Comparison of ENCODE assay signal across 8 mouse cellular contexts in the genomic region with DNA sequence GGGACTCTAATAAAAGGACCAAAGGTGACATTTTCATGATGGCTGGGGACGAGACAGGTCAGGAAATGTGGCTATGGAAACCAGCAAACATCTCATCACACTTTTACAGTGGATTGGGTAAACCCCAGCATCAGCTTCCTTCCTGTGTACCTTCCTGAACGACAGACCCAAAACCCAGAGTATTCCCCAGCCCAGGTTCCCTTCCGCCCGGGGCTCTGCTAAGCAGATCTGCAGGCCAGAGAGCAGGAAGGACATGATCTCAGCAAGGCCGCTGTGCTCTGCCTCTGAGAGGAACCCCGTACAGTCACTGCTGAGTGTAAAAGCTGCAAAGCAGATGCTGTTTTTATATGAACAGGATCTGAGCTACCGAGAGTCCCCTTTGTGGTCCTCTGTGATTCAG. TPM values are rescaled to one million over a fixed set of nuclear protein-coding genes. Genes with fewer than 3 reads are reported as not detected.
A peak's percentile ranks its signal among the peaks of the same experiment; 100 is the strongest.
DNase-seq lines count a peak whose midpoint lies in the region; ATAC-seq lines count a peak whose summit lies in the region.

No protein-coding gene starts in this region.

- H3K9ac ChIP-seq in liver, embryonic 16.5 days (ENCODE audit: low read depth, low read length): no peak overlapping the region
- H3K9ac ChIP-seq in stomach, embryonic 14.5 days (replicated peaks; ENCODE audit: low read depth, low read length): no peak overlapping the region

- peak; percentile 59 for ATAC-seq in liver, embryonic 16.5 days (ENCODE audit: low read depth)
- peak; percentile 29; the same call in 1 of the 2 replicates for ATAC-seq in stomach, embryonic 14.5 days (ENCODE audit: insufficient number of reproducible peaks, insufficient read depth, low FRiP score, low read depth)

- H3K27ac ChIP-seq in embryonic facial prominence, embryonic 10.5 days (replicated peaks): no peak overlapping the region
- no peak overlapping the region for H3K27ac ChIP-seq in liver, embryonic 16.5 days (ENCODE audit: low read length)
- peak overlapping the region; percentile 22; the same call in 1 of the 2 replicates for H3K27ac ChIP-seq in stomach, embryonic 14.5 days (ENCODE audit: low read length)

- H3K4me3 ChIP-seq in embryonic facial prominence, embryonic 10.5 days: no peak overlapping the region
- H3K4me3 ChIP-seq in liver, embryonic 16.5 days (ENCODE audit: low read depth, low read length): no peak overlapping the region
- H3K4me3 ChIP-seq in stomach, embryonic 14.5 days (ENCODE audit: low read depth, low read length): no peak overlapping the region

- H3K4me1 ChIP-seq in embryonic facial prominence, embryonic 10.5 days: peaks cover 4% of the 10 kb centered on the region; the same call in 1 of the 2 replicates
- H3K4me1 ChIP-seq in liver, embryonic 16.5 days (ENCODE audit: control insufficient read depth, low read depth, low read length): peaks cover 3% of the 10 kb centered on the region
- H3K4me1 ChIP-seq in stomach, embryonic 14.5 days (ENCODE audit: control insufficient read depth, insufficient read depth, low read length): peaks cover 5% of the 10 kb centered on the region

- no peaks in the 10 kb centered on the region for H3K9me3 ChIP-seq in embryonic facial prominence, embryonic 10.5 days
- no peaks in the 10 kb centered on the region for H3K9me3 ChIP-seq in liver, embryonic 16.5 days (replicated peaks; ENCODE audit: control insufficient read depth, low read length)
- H3K9me3 ChIP-seq in stomach, embryonic 14.5 days (ENCODE audit: control insufficient read depth, low read depth, low read length): no peaks in the 10 kb centered on the region

- no peaks in the 10 kb centered on the region for H3K36me3 ChIP-seq in embryonic facial prominence, embryonic 10.5 days (replicated peaks)
- no peaks in the 10 kb centered on the region for H3K36me3 ChIP-seq in liver, embryonic 16.5 days (ENCODE audit: control insufficient read depth, insufficient read depth)
- H3K36me3 ChIP-seq in stomach, embryonic 14.5 days (ENCODE audit: control insufficient read depth, insufficient read depth, low read length): no peaks in the 10 kb centered on the region

- 54% methylated on average over 7 of the region's 7 CpGs for WGBS in embryonic facial prominence, embryonic 10.5 days
- 7% methylated on average over 7 of the region's 7 CpGs for WGBS in liver, embryonic 16.5 days (ENCODE audit: insufficient replicate concordance)
- WGBS in stomach, embryonic 14.5 days: 60% methylated on average over 7 of the region's 7 CpGs

- DNase-seq in CD4-positive, CD25-positive, alpha-beta regulatory T cell, adult 2 months (ENCODE audit: low read depth, low spot score): peak; percentile 82
- peak; percentile 31 for DNase-seq in embryonic facial prominence, embryonic 10.5 days (ENCODE audit: low spot score)
- peak; percentile 92 for DNase-seq in induced T-regulatory cell, adult 2 months (ENCODE audit: low read depth)
- DNase-seq in cerebellum, adult 9-11 months: no peak
- no peak for DNase-seq in retina, embryonic 14.5 days (ENCODE audit: low spot score)
- no peak for DNase-seq in layer of hippocampus, adult 11-12 months (ENCODE audit: low spot score)

- no peaks in the 10 kb centered on the region for H3K27me3 ChIP-seq in embryonic facial prominence, embryonic 10.5 days (replicated peaks; ENCODE audit: low read depth, poor library complexity, severe bottlenecking)
- H3K27me3 ChIP-seq in liver, embryonic 16.5 days (ENCODE audit: control insufficient read depth, insufficient read depth, low read depth, low read length): no peaks in the 10 kb centered on the region
- H3K27me3 ChIP-seq in stomach, embryonic 14.5 days (ENCODE audit: control insufficient read depth, insufficient read depth, low read length): no peaks in the 10 kb centered on the region

- H3K4me2 ChIP-seq in liver, embryonic 16.5 days (ENCODE audit: low read depth, low read length): no peak overlapping the region
- H3K4me2 ChIP-seq in stomach, embryonic 14.5 days (replicated peaks; ENCODE audit: low read depth, low read length): no peak overlapping the region

RNA-seq across cellular contexts. Expression of a gene that starts 49.9 kb away (rescaled TPM):
- 4.0 and 4.1 TPM in 2 replicates for polyA plus RNA-seq in embryonic facial prominence, embryonic 10.5 days (2016; fragmentation: Nextera tagmentation; extraction: Ambion mirVana)
- polyA plus RNA-seq in liver, embryonic 16.5 days (2015; fragmentation: Nextera tagmentation; extraction: Ambion mirVana): 4.9 and 6.1 TPM in 2 replicates
- polyA plus RNA-seq in stomach, embryonic 14.5 days (2014; fragmentation: Nextera tagmentation; extraction: Ambion mirVana): 17.2 and 17.4 TPM in 2 replicates

Comparison
In these comparisons a context has a peak if more than half of its experiments do, and no peak if none do; other contexts are left out.
1. DNase-seq: peak in CD4-positive, CD25-positive, alpha-beta regulatory T cell, adult 2 months (single experiment), embryonic facial prominence, embryonic 10.5 days (single experiment) and induced T-regulatory cell, adult 2 months (single experiment); none in cerebellum, adult 9-11 months (single experiment), retina, embryonic 14.5 days (single experiment) and layer of hippocampus, adult 11-12 months (single experiment).